Mouse (Mus musculus): ENCODE measurements at regions not wholly inside any gene's neighbourhood (a gene's known extent, or its start where the extent isn't known, plus 50 kb on each side); places are given as distances from the start of the nearest gene placed in this dataset.

GRCm38 (mm10) chr4:99491536-99492514 lies 164.3 kb upstream of the Foxd3 start:
- no peak for DNase-seq (ENCODE audit: low spot score in 2 of 2)

GRCm38 (mm10) chr4:99503221-99503744 lies 152.8 kb upstream of the Foxd3 start:
- DNase-seq (ENCODE audit: low spot score in 2 of 2) = no peak

- no peak for DNase-seq (ENCODE audit: low spot score in 2 of 2)
Observed at GRCm38 (mm10) chr4:99511993-99512392, 144.1 kb upstream of the Foxd3 start.

GRCm38 (mm10) chr4:99516883-99517282 lies 139.2 kb upstream of the Foxd3 start:
- no peak for DNase-seq (ENCODE audit: low spot score in 2 of 2)

- DNase-seq (ENCODE audit: low spot score in 2 of 2) = no peak
Observed at GRCm38 (mm10) chr4:99527441-99527840, 128.7 kb upstream of the Foxd3 start.

GRCm38 (mm10) chr4:99544014-99544413 lies 112.1 kb upstream of the Foxd3 start:
- DNase-seq (ENCODE audit: low spot score in 2 of 2) = no peak

- no peak for DNase-seq (ENCODE audit: low spot score in 2 of 2)
Observed at GRCm38 (mm10) chr4:99545742-99546141, 110.4 kb upstream of the Foxd3 start.

- DNase-seq (ENCODE audit: low spot score in 2 of 2) = no peak
Observed at GRCm38 (mm10) chr4:99557963-99558362, 98.1 kb upstream of the Foxd3 start.

- no peak for DNase-seq (ENCODE audit: low spot score in 2 of 2)
Observed at GRCm38 (mm10) chr4:99560604-99561003, 95.5 kb upstream of the Foxd3 start.

GRCm38 (mm10) chr4:99561506-99561937 lies 94.6 kb upstream of the Foxd3 start:
- DNase-seq (ENCODE audit: low spot score in 2 of 2) = no peak

GRCm38 (mm10) chr4:99565401-99565800 lies 90.7 kb upstream of the Foxd3 start:
- DNase-seq (ENCODE audit: low spot score in 2 of 2) = no peak

- DNase-seq (ENCODE audit: low spot score in 2 of 2) = peak; percentile 5 to 16
Observed at GRCm38 (mm10) chr4:99572841-99573642, 83.1 kb upstream of the Foxd3 start.

GRCm38 (mm10) chr4:99574021-99574531 lies 82.0 kb upstream of the Foxd3 start:
- DNase-seq (ENCODE audit: low spot score in 2 of 2) = no peak

GRCm38 (mm10) chr4:99574984-99575383 lies 81.1 kb upstream of the Foxd3 start:
- DNase-seq (ENCODE audit: low spot score in 2 of 2) = no peak

- no peak for DNase-seq (ENCODE audit: low spot score in 2 of 2)
Observed at GRCm38 (mm10) chr4:99597781-99598180, 58.3 kb upstream of the Foxd3 start.

- DNase-seq (ENCODE audit: low spot score in 2 of 2) = no peak
Observed at GRCm38 (mm10) chr4:99600741-99601140, 55.4 kb upstream of the Foxd3 start.

- DNase-seq (ENCODE audit: low spot score in 2 of 2) = no peak
Observed at GRCm38 (mm10) chr4:99601463-99601862, 54.6 kb upstream of the Foxd3 start.

Measured in frontal cortex, postnatal 10 days (tissue).